Mouse (Mus musculus) kidney, adult 2 months (tissue): ENCODE measurements around the gene 1700066M21Rik.

Source experiments
- CTCF ChIP-seq: fragments of 200-500 bp; conservative IDR thresholded peaks from 2 replicates; pipeline ENCODE4 v1.5.1; 2011; ENCODE audit warnings: low read depth, mild to moderate bottlenecking, control low read depth, low read length, moderate library complexity, mixed read lengths; ENCODE audit not compliant: insufficient read depth, insufficient read length
- POLR2A ChIP-seq: fragments of 200-500 bp; IDR thresholded peaks from one replicate; pipeline ENCODE4 v1.6.1; 2011; ENCODE audit warnings: low read depth, low read length, control low read depth

DNA sequence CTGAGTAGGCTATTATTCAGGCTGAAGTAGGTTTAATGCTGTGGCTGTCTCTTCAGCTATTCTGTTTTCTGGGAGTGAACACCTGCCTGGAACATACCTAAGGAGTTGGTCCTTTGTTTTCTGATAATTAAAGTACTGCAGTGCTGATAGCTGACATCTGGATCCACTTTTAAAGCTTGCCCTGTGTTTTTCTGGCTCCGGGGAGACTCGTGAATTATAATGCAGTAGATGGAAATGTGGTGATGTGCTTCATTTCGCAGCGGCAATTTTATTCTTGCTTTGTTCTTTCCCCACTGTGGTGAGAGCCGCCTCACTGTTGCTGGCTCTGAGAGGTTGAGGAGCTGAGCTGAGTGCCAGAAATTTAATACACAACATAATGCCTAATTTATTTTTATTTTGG is 18.9 kb upstream of the 1700066M21Rik start:
- TF ChIP-seq CTCF (no peak), POLR2A (no peak)
